Comparison of ENCODE assay signal across 18 mouse cellular contexts in the genomic region with DNA sequence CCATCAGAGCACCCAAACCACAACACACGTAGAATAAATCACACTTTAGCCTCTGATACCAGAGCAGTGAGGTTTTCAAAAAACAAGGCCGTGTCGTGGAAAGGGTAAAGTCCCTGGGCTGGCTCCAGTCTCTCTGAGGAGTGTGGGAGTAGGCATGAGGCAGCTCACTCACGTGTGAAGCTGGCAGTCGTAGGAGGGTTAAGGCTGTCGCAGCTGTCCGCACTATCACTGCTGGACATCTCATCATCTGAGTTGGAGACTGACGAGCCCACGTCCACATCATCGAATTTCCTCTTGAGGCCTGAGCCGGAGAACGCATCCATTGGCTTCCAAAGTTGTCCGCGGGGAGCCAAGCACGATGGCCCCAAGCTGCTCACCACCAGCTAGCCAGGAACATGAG. TPM values are rescaled to one million over a fixed set of nuclear protein-coding genes. Genes with fewer than 3 reads are reported as not detected.
DNase-seq lines count a peak whose midpoint lies in the region; ATAC-seq lines count a peak whose summit lies in the region.
"Had no signal": no experiment of that assay in that cellular context is flagged by ENCODE, and none has a peak within 500 bp of the region (broad histone marks: within the 10 kb centered on the region; RNA-seq: fewer than 3 reads in every experiment).

No protein-coding gene starts in this region.

- DNase-seq in gastrocnemius, postnatal 25 days, result peak; percentile 23
- no peak for DNase-seq in gastrocnemius, adult 8-10 months (ENCODE audit: low spot score in 2 of 2)
- peak; percentile 52 for DNase-seq in kidney, adult 9 months
- DNase-seq in kidney, postnatal 10 days, result no peak
- DNase-seq in brain, adult 2 months (ENCODE audit: low read depth, low spot score), result peak; percentile 57
- DNase-seq in kidney, postnatal 36 days, result peak; percentile 43 to 64
- DNase-seq in forebrain, embryonic 14.5 days (ENCODE audit: low spot score), result no peak
- DNase-seq: adrenal gland, adult 2 months; cerebellum, postnatal 14 days; forebrain, postnatal 0 days; layer of hippocampus, postnatal 36 days; liver, postnatal 0 days; lung, postnatal 10 days; midbrain, embryonic 14.5 days; right cerebral cortex, postnatal 25 days; thymus, adult 18-20 months had no signal

- no peak for ATAC-seq in forebrain, embryonic 14.5 days
- ATAC-seq: forebrain, postnatal 0 days; inflammation-experienced regulatory T-cells, adult 6 months; liver, postnatal 0 days had no signal

- H3K27me3 ChIP-seq in forebrain, embryonic 14.5 days (replicated peaks; ENCODE audit: control insufficient read depth, insufficient read depth, low read length), result no peaks in the 10 kb centered on the region
- H3K27me3 ChIP-seq: stomach, embryonic 15.5 days had no signal

- H3K4me1 ChIP-seq in forebrain, embryonic 14.5 days (ENCODE audit: control insufficient read depth, insufficient read depth, low read length), result peaks cover 21% of the 10 kb centered on the region

- 90% methylated on average over 15 of the region's 15 CpGs for WGBS in forebrain, embryonic 14.5 days

- H3K4me2 ChIP-seq in forebrain, embryonic 14.5 days (ENCODE audit: low read length), result no peak overlapping the region
- H3K4me2 ChIP-seq: stomach, embryonic 15.5 days had no signal

- H3K27ac ChIP-seq in forebrain, embryonic 14.5 days (ENCODE audit: low read depth, low read length), result no peak overlapping the region
- H3K27ac ChIP-seq: stomach, embryonic 15.5 days had no signal

- H3K36me3 ChIP-seq in forebrain, embryonic 14.5 days (ENCODE audit: control insufficient read depth, insufficient read depth, low read length), result peaks cover 54% of the 10 kb centered on the region

- no peak overlapping the region for H3K4me3 ChIP-seq in forebrain, embryonic 14.5 days (ENCODE audit: low read depth, low read length)
- H3K4me3 ChIP-seq: stomach, embryonic 15.5 days had no signal

- no peaks in the 10 kb centered on the region for H3K9me3 ChIP-seq in forebrain, embryonic 14.5 days (replicated peaks; ENCODE audit: control insufficient read depth, low read length)
- H3K9me3 ChIP-seq: stomach, embryonic 15.5 days had no signal

- no peak overlapping the region for H3K9ac ChIP-seq in forebrain, embryonic 14.5 days (ENCODE audit: low read length)
- H3K9ac ChIP-seq: forebrain, postnatal 0 days; liver, postnatal 0 days; stomach, embryonic 15.5 days had no signal

RNA-seq across cellular contexts. Expression of a gene that starts 6.0 kb away (rescaled TPM):
- 1 to 10 TPM; 2.1 to 2.6 TPM for total RNA-seq in gastrocnemius, postnatal 25 days (2021)
- total RNA-seq in gastrocnemius, adult 8-10 months (2022), result 1 to 10 TPM; 2.6 to 4.0 (median 3.4) TPM
- polyA plus RNA-seq in forebrain, embryonic 14.5 days (2014; fragmentation: Nextera tagmentation; extraction: Ambion mirVana), result 37.1 and 42.8 TPM in 2 replicates

RNA-seq across cellular contexts. Expression of a gene that starts 20.4 kb away (rescaled TPM):
- total RNA-seq in gastrocnemius, postnatal 25 days (2021), result 1 to 10 TPM; 9.1 to 9.9 TPM
- 1 to 10 TPM; 6.6 to 7.9 (median 7.0) TPM for total RNA-seq in gastrocnemius, adult 8-10 months (2022)
- 40.5 and 43.1 TPM in 2 replicates for polyA plus RNA-seq in forebrain, embryonic 14.5 days (2014; fragmentation: Nextera tagmentation; extraction: Ambion mirVana)

Comparison
In these comparisons a context has a peak if more than half of its experiments do, and no peak if none do; other contexts are left out.
1. DNase-seq: peak in gastrocnemius, postnatal 25 days (single experiment), kidney, adult 9 months (single experiment), brain, adult 2 months (single experiment) and kidney, postnatal 36 days (2 of 2); none in gastrocnemius, adult 8-10 months (0 of 2), kidney, postnatal 10 days (single experiment) and forebrain, embryonic 14.5 days (single experiment).